Mouse (Mus musculus): ENCODE measurements around the gene Aknad1. TPM values are rescaled to one million over a fixed set of nuclear protein-coding genes. Genes with fewer than 3 reads are reported as not detected.

The Aknad1 gene
- total RNA-seq, 2 experiments from 2014 or later, result not detected

GRCm38 (mm10) chr3:108772211-108772610, 32.8 kb downstream of the Aknad1 start:
- Histone ChIP-seq H3K4me3 (no peak overlapping the region), H3K27ac (peak overlapping the region; percentile 84)
- DNase-seq (ENCODE audit: extremely low spot score in 1 of 2, low spot score in 2 of 2), result peak; percentile 59 to 65
- no peak for TF ChIP-seq CTCF (IDR thresholded peaks at IDR 0.05)
- intact Hi-C loops (cut with DNase I), result no loop called here

GRCm38 (mm10) chr3:108772811-108773210, 33.4 kb downstream of the Aknad1 start:
- intact Hi-C loops (cut with DNase I), result no loop called here
- DNase-seq (ENCODE audit: extremely low spot score in 1 of 2, low spot score in 2 of 2), result no peak
- peak; percentile 14 for TF ChIP-seq CTCF (IDR thresholded peaks at IDR 0.05)

GRCm38 (mm10) chr3:108778761-108779540, 39.5 kb downstream of the Aknad1 start:
- TF ChIP-seq CTCF (IDR thresholded peaks at IDR 0.05), result no peak
- intact Hi-C loops (cut with DNase I), result no loop called here
- Histone ChIP-seq H3K27ac (no peak overlapping the region), H3K4me3 (no peak overlapping the region)
- no peak for DNase-seq (ENCODE audit: extremely low spot score in 1 of 2, low spot score in 2 of 2)

More at GRCm38 (mm10) chr3:108772811-108773210, 33.4 kb downstream of the Aknad1 start:
- Histone ChIP-seq H3K4me3 (no peak overlapping the region), H3K27ac (no peak overlapping the region)

- TF ChIP-seq CTCF (IDR thresholded peaks at IDR 0.05), result no peak
- intact Hi-C loops (cut with DNase I), result no loop called here
- no peak overlapping the region for H3K4me3 ChIP-seq
- peak overlapping the region; percentile 50; the same call in 1 of the 2 replicates for H3K27ac ChIP-seq
- DNase-seq (ENCODE audit: extremely low spot score in 1 of 2, low spot score in 2 of 2), result peak; percentile 52
Observed at GRCm38 (mm10) chr3:108781238-108781883, 41.9 kb downstream of the Aknad1 start.

- H3K27ac ChIP-seq, result no peak overlapping the region
- intact Hi-C loops (cut with DNase I), result no loop called here
- TF ChIP-seq CTCF (IDR thresholded peaks at IDR 0.05), result no peak
- no peak overlapping the region for H3K4me3 ChIP-seq
- DNase-seq (ENCODE audit: extremely low spot score in 1 of 2, low spot score in 2 of 2), result no peak
Observed at GRCm38 (mm10) chr3:108781884-108782270, 42.4 kb downstream of the Aknad1 start.

GRCm38 (mm10) chr3:108782364-108782895, 43.0 kb downstream of the Aknad1 start:
- Histone ChIP-seq H3K27ac (no peak overlapping the region), H3K4me3 (no peak overlapping the region)
- DNase-seq (ENCODE audit: extremely low spot score in 1 of 2, low spot score in 2 of 2), result no peak
- no peak for TF ChIP-seq CTCF (IDR thresholded peaks at IDR 0.05)
- intact Hi-C loops (cut with DNase I), result no loop called here

GRCm38 (mm10) chr3:108786520-108786919, 47.1 kb downstream of the Aknad1 start:
- no peak for TF ChIP-seq CTCF (IDR thresholded peaks at IDR 0.05)
- intact Hi-C loops (cut with DNase I), result no loop called here
- no peak for DNase-seq (ENCODE audit: extremely low spot score in 1 of 2, low spot score in 2 of 2)
- no peak overlapping the region for H3K27ac ChIP-seq
- H3K4me3 ChIP-seq, result no peak overlapping the region

GRCm38 (mm10) chr3:108787754-108788454, 48.4 kb downstream of the Aknad1 start:
- DNase-seq (ENCODE audit: extremely low spot score in 1 of 2, low spot score in 2 of 2), result no peak
- intact Hi-C loops (cut with DNase I), result no loop called here
- Histone ChIP-seq H3K27ac (no peak overlapping the region), H3K4me3 (no peak overlapping the region)
- TF ChIP-seq CTCF (IDR thresholded peaks at IDR 0.05), result no peak

- no peak for DNase-seq (ENCODE audit: extremely low spot score in 1 of 2, low spot score in 2 of 2)
- intact Hi-C loops (cut with DNase I), result no loop called here
- Histone ChIP-seq H3K4me3 (no peak overlapping the region), H3K27ac (no peak overlapping the region)
- no peak for TF ChIP-seq CTCF (IDR thresholded peaks at IDR 0.05)
Observed at GRCm38 (mm10) chr3:108788455-108788794, 49.0 kb downstream of the Aknad1 start.

GRCm38 (mm10) chr3:108789299-108789698, 49.8 kb downstream of the Aknad1 start:
- no peak overlapping the region for H3K4me3 ChIP-seq
- intact Hi-C loops (cut with DNase I), result no loop called here
- no peak for TF ChIP-seq CTCF (IDR thresholded peaks at IDR 0.05)

GRCm38 (mm10) chr3:108790499-108790898, 51.0 kb downstream of the Aknad1 start:
- H3K4me3 ChIP-seq, result no peak overlapping the region
- no peak for TF ChIP-seq CTCF (IDR thresholded peaks at IDR 0.05)
- H3K27ac ChIP-seq, result no peak overlapping the region
- DNase-seq (ENCODE audit: extremely low spot score in 1 of 2, low spot score in 2 of 2), result no peak
- intact Hi-C loops (cut with DNase I), result no loop called here

More at GRCm38 (mm10) chr3:108789299-108789698, 49.8 kb downstream of the Aknad1 start:
- DNase-seq (ENCODE audit: extremely low spot score in 1 of 2, low spot score in 2 of 2), result no peak
- no peak overlapping the region for H3K27ac ChIP-seq

All from left cerebral cortex, adult 2 months (tissue).